Comparison of ENCODE assay signal across 9 mouse cellular contexts in the genomic region with DNA sequence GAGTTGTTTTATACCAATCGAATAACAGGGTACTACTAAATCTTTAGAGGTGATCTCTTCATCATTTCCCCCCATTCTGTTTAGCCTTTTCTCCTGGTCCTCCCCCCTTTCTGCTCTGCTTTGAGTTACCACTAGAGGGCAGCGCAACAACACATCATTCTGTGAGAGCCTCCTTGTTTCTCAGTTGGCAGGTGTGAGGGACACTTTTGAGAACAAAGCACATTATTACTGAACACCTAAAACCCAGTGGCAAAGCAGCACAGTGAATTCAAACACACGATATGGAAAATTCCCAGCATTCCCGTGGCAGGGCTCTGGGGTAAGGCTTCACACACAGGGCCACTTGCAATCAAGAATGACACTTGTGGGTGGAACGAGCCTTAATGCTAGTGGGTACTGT.
DNase-seq lines count a peak whose midpoint lies in the region; ATAC-seq and TF ChIP-seq lines count a peak whose summit lies in the region.
"Had no signal": no experiment of that assay in that cellular context is flagged by ENCODE, and none has a peak within 500 bp of the region (broad histone marks: within the 10 kb centered on the region; RNA-seq: fewer than 3 reads in every experiment).

No protein-coding gene starts in this region.

- DNase-seq in spleen, adult 2 months (ENCODE audit: low read depth in 1 of 2, low spot score in 2 of 2), result peak in 1 of 2 experiments; percentile 5
- no peak for DNase-seq in spleen, postnatal 4 days (ENCODE audit: low spot score in 2 of 2)
- DNase-seq in cerebellum, adult 11 months, result peak; percentile 52
- DNase-seq in kidney, adult 2 months, result peak; percentile 71
- peak; percentile 55 for DNase-seq in left cerebral cortex, postnatal 4 days
- peak; percentile 47 for DNase-seq in yolk sac, embryonic 10.5 days (ENCODE audit: low spot score)

- no peaks in the 10 kb centered on the region for H3K4me1 ChIP-seq in spleen, adult 2 months (ENCODE audit: control insufficient read depth, insufficient read depth, insufficient read length)
- H3K4me1 ChIP-seq in forebrain, embryonic 16.5 days (replicated peaks; ENCODE audit: control insufficient read depth, insufficient read depth, low read length), result peaks cover 30% of the 10 kb centered on the region
- peaks cover 17% of the 10 kb centered on the region; the same call in 1 of the 2 replicates for H3K4me1 ChIP-seq in kidney, adult 2 months (ENCODE audit: control insufficient read depth, insufficient read depth, low read length)
- H3K4me1 ChIP-seq in neural tube, embryonic 12.5 days, result peaks cover 26% of the 10 kb centered on the region

- TF ChIP-seq POLR2A in spleen, adult 2 months (IDR thresholded peaks at IDR 0.05; ENCODE audit: low read depth, low read length), result no peak
- TF ChIP-seq POLR2A in kidney, adult 2 months (IDR thresholded peaks at IDR 0.05; ENCODE audit: low read depth, low read length), result no peak

- H3K4me3 ChIP-seq in spleen, adult 2 months (ENCODE audit: extremely low read depth, insufficient read depth, insufficient read length), result no peak overlapping the region
- no peak overlapping the region for H3K4me3 ChIP-seq in forebrain, embryonic 16.5 days (replicated peaks; ENCODE audit: low read length)
- no peak overlapping the region for H3K4me3 ChIP-seq in kidney, adult 2 months (ENCODE audit: insufficient read depth, low read depth, low read length)
- no peak overlapping the region for H3K4me3 ChIP-seq in neural tube, embryonic 12.5 days
- H3K4me3 ChIP-seq: embryonic facial prominence, embryonic 13.5 days had no signal

- no peaks in the 10 kb centered on the region for H3K9me3 ChIP-seq in forebrain, embryonic 16.5 days (ENCODE audit: control insufficient read depth, low read length)
- no peaks in the 10 kb centered on the region for H3K9me3 ChIP-seq in neural tube, embryonic 12.5 days
- H3K9me3 ChIP-seq: embryonic facial prominence, embryonic 13.5 days had no signal

- H3K36me3 ChIP-seq in spleen, adult 2 months (ENCODE audit: control insufficient read depth, insufficient read depth, low read length), result no peaks in the 10 kb centered on the region
- no peaks in the 10 kb centered on the region for H3K36me3 ChIP-seq in forebrain, embryonic 16.5 days (ENCODE audit: control insufficient read depth, insufficient read depth)
- no peaks in the 10 kb centered on the region for H3K36me3 ChIP-seq in kidney, adult 2 months (ENCODE audit: control insufficient read depth, insufficient read depth, low read length)
- no peaks in the 10 kb centered on the region for H3K36me3 ChIP-seq in neural tube, embryonic 12.5 days
- H3K36me3 ChIP-seq: embryonic facial prominence, embryonic 13.5 days had no signal

- H3K27ac ChIP-seq in spleen, adult 2 months (ENCODE audit: insufficient read depth, low read length), result no peak overlapping the region
- H3K27ac ChIP-seq in forebrain, embryonic 16.5 days (ENCODE audit: low read length), result peak overlapping the region; percentile 65; the same call in 1 of the 2 replicates
- H3K27ac ChIP-seq in kidney, adult 2 months (ENCODE audit: insufficient read depth, low read depth, low read length), result no peak overlapping the region
- H3K27ac ChIP-seq in neural tube, embryonic 12.5 days, result no peak overlapping the region

- H3K4me2 ChIP-seq in forebrain, embryonic 16.5 days (ENCODE audit: low read length), result no peak overlapping the region
- H3K4me2 ChIP-seq in neural tube, embryonic 12.5 days (replicated peaks), result no peak overlapping the region
- H3K4me2 ChIP-seq: embryonic facial prominence, embryonic 13.5 days had no signal

- no peak overlapping the region for H3K9ac ChIP-seq in forebrain, embryonic 16.5 days (replicated peaks; ENCODE audit: low read depth, low read length)
- no peak overlapping the region for H3K9ac ChIP-seq in neural tube, embryonic 12.5 days
- H3K9ac ChIP-seq: embryonic facial prominence, embryonic 13.5 days had no signal

- no peaks in the 10 kb centered on the region for H3K27me3 ChIP-seq in spleen, adult 2 months (ENCODE audit: control insufficient read depth, insufficient read depth, low read length)
- H3K27me3 ChIP-seq in forebrain, embryonic 16.5 days (replicated peaks; ENCODE audit: control insufficient read depth, insufficient read depth, low read length), result no peaks in the 10 kb centered on the region
- H3K27me3 ChIP-seq in kidney, adult 2 months (replicated peaks; ENCODE audit: control insufficient read depth, insufficient read depth, low read length), result no peaks in the 10 kb centered on the region
- no peaks in the 10 kb centered on the region for H3K27me3 ChIP-seq in neural tube, embryonic 12.5 days (replicated peaks)
- H3K27me3 ChIP-seq: embryonic facial prominence, embryonic 13.5 days had no signal

- 38% methylated on average over 5 of the region's 5 CpGs for WGBS in spleen, adult 2 months
- 24% methylated on average over 5 of the region's 5 CpGs for WGBS in forebrain, embryonic 16.5 days
- WGBS in kidney, adult 2 months, result 22% methylated on average over 5 of the region's 5 CpGs
- WGBS in neural tube, embryonic 12.5 days, result 34% methylated on average over 5 of the region's 5 CpGs

- ATAC-seq in forebrain, embryonic 16.5 days, result peak; percentile 45
- ATAC-seq in neural tube, embryonic 12.5 days (ENCODE audit: low FRiP score, low read depth), result peak; percentile 34; the same call in 1 of the 2 replicates

- intact Hi-C loops in left cerebral cortex, postnatal 4 days (cut with DNase I), result loop anchor here (5.0 kb wide), 1 partner anchor 1301 kb away; no protein-coding TSS in a partner anchor

- peak; percentile 46; the same call in 1 of the 2 replicates for TF ChIP-seq CTCF in spleen, adult 2 months (IDR thresholded peaks at IDR 0.05; ENCODE audit: extremely low read depth, insufficient read depth, insufficient read length, insufficient replicate concordance)
- peak; percentile 77 for TF ChIP-seq CTCF in kidney, adult 2 months (conservative IDR thresholded peaks at IDR 0.05; ENCODE audit: insufficient read depth, insufficient read length, low read depth, low read length)

Comparison
In these comparisons a context has a peak if more than half of its experiments do, and no peak if none do; other contexts are left out.
1. DNase-seq: peak in cerebellum, adult 11 months (single experiment), kidney, adult 2 months (single experiment), left cerebral cortex, postnatal 4 days (single experiment) and yolk sac, embryonic 10.5 days (single experiment); none in spleen, postnatal 4 days (0 of 2).